Mouse (Mus musculus) natural killer cell, adult 2 months (primary cell): Measurements from ENCODE around the gene 4833423E24Rik.

Experiments
- DNase-seq, 2 experiments: peaks; one replicate each; pipeline ENCODE4 v3.0.0; 2022; ENCODE audit warnings: low spot score in 2 of 2

The 4833423E24Rik gene

GRCm38 (mm10) chr2:85518879-85519278, at the start of gene 4833423E24Rik:
TSS of gene 4833423E24Rik (minus strand) at chr2:85519024.
- DNase-seq = no peak

GRCm38 (mm10) chr2:85561187-85561586, 42.4 kb upstream of the 4833423E24Rik start:
- DNase-seq = no peak

GRCm38 (mm10) chr2:85560226-85560625, 41.4 kb upstream of the 4833423E24Rik start:
- no peak for DNase-seq

GRCm38 (mm10) chr2:85554806-85555205, 36.0 kb upstream of the 4833423E24Rik start:
- DNase-seq = no peak

GRCm38 (mm10) chr2:85533934-85534333, 15.1 kb upstream of the 4833423E24Rik start:
- DNase-seq = no peak

GRCm38 (mm10) chr2:85532082-85532778, 13.4 kb upstream of the 4833423E24Rik start:
- DNase-seq = no peak

GRCm38 (mm10) chr2:85522859-85523489, 4.2 kb upstream of the 4833423E24Rik start:
- DNase-seq = no peak

- no peak for DNase-seq
Observed at GRCm38 (mm10) chr2:85518292-85518691, 532 bp downstream of the 4833423E24Rik start.

GRCm38 (mm10) chr2:85510376-85510775, 8.4 kb downstream of the 4833423E24Rik start:
- no peak for DNase-seq

GRCm38 (mm10) chr2:85490396-85490795, 28.4 kb downstream of the 4833423E24Rik start:
- no peak for DNase-seq

GRCm38 (mm10) chr2:85466801-85467325, 52.0 kb downstream of the 4833423E24Rik start:
- no peak for DNase-seq

GRCm38 (mm10) chr2:85443539-85443938, 75.3 kb downstream of the 4833423E24Rik start, which contains the start of gene Olfr995:
TSS of gene Olfr995 (minus strand) at chr2:85443639.
- no peak for DNase-seq

GRCm38 (mm10) chr2:85442546-85442945, 76.3 kb downstream of the 4833423E24Rik start:
- DNase-seq = no peak

GRCm38 (mm10) chr2:85436351-85436750, 82.5 kb downstream of the 4833423E24Rik start, which contains the start of gene Olfr994:
TSS of gene Olfr994 (minus strand) at chr2:85436451.
- no peak for DNase-seq
